Mouse (Mus musculus): ENCODE data around the gene Crcp. TPM values are rescaled to one million over a fixed set of nuclear protein-coding genes. Genes with fewer than 3 reads are reported as not detected.
"Not testable (repeated sequence)": the region's sequence is repeated elsewhere in the genome, so short reads cannot be mapped to it uniquely, and the experiment has no call there.

Crcp gene
- total RNA-seq, 1 experiment from 2014 or later: 24.9 TPM

GRCm38 (mm10) chr5:130022366-130022765 is 6.7 kb upstream of the Crcp start:
- no peak for ATAC-seq (ENCODE audit: extremely low read depth, insufficient number of reproducible peaks, low FRiP score, poor library complexity, severe bottlenecking)

- no peak for ATAC-seq (ENCODE audit: extremely low read depth, insufficient number of reproducible peaks, low FRiP score, poor library complexity, severe bottlenecking)
These were observed 5.9 kb upstream of the Crcp start for GRCm38 (mm10) chr5:130023067-130023766.

GRCm38 (mm10) chr5:130023767-130024539 is 5.1 kb upstream of the Crcp start:
- peak; percentile 79 for ATAC-seq (ENCODE audit: extremely low read depth, insufficient number of reproducible peaks, low FRiP score, poor library complexity, severe bottlenecking)

- ATAC-seq (ENCODE audit: extremely low read depth, insufficient number of reproducible peaks, low FRiP score, poor library complexity, severe bottlenecking): no peak
These were observed 2.0 kb upstream of the Crcp start for GRCm38 (mm10) chr5:130027134-130027533.

- no peak for ATAC-seq (ENCODE audit: extremely low read depth, insufficient number of reproducible peaks, low FRiP score, poor library complexity, severe bottlenecking)
These were observed 1.4 kb upstream of the Crcp start for GRCm38 (mm10) chr5:130027696-130028095.

- no peak for ATAC-seq (ENCODE audit: extremely low read depth, insufficient number of reproducible peaks, low FRiP score, poor library complexity, severe bottlenecking)
These were observed 2.6 kb downstream of the Crcp start for GRCm38 (mm10) chr5:130031410-130032390.

GRCm38 (mm10) chr5:130033869-130034268 is 4.8 kb downstream of the Crcp start:
- no peak for ATAC-seq (ENCODE audit: extremely low read depth, insufficient number of reproducible peaks, low FRiP score, poor library complexity, severe bottlenecking)

GRCm38 (mm10) chr5:130036300-130036699 is 7.2 kb downstream of the Crcp start:
- ATAC-seq (ENCODE audit: extremely low read depth, insufficient number of reproducible peaks, low FRiP score, poor library complexity, severe bottlenecking): not testable (repeated sequence)

- peak; percentile 44; the same call in 1 of the 2 replicates for ATAC-seq (ENCODE audit: extremely low read depth, insufficient number of reproducible peaks, low FRiP score, poor library complexity, severe bottlenecking)
These were observed 8.8 kb downstream of the Crcp start for GRCm38 (mm10) chr5:130037752-130038455.

GRCm38 (mm10) chr5:130040797-130041196 is 11.7 kb downstream of the Crcp start:
- ATAC-seq (ENCODE audit: extremely low read depth, insufficient number of reproducible peaks, low FRiP score, poor library complexity, severe bottlenecking): no peak

GRCm38 (mm10) chr5:130041262-130041661 is 12.2 kb downstream of the Crcp start:
- ATAC-seq (ENCODE audit: extremely low read depth, insufficient number of reproducible peaks, low FRiP score, poor library complexity, severe bottlenecking): no peak

- no peak for ATAC-seq (ENCODE audit: extremely low read depth, insufficient number of reproducible peaks, low FRiP score, poor library complexity, severe bottlenecking)
These were observed 14.7 kb downstream of the Crcp start for GRCm38 (mm10) chr5:130043741-130044140.

GRCm38 (mm10) chr5:130044201-130044695 is 15.2 kb downstream of the Crcp start:
- ATAC-seq (ENCODE audit: extremely low read depth, insufficient number of reproducible peaks, low FRiP score, poor library complexity, severe bottlenecking): peak; percentile 39; the same call in 1 of the 2 replicates

GRCm38 (mm10) chr5:130046100-130046499 is 17.0 kb downstream of the Crcp start:
- no peak for ATAC-seq (ENCODE audit: extremely low read depth, insufficient number of reproducible peaks, low FRiP score, poor library complexity, severe bottlenecking)

- ATAC-seq (ENCODE audit: extremely low read depth, insufficient number of reproducible peaks, low FRiP score, poor library complexity, severe bottlenecking): no peak
These were observed 17.5 kb downstream of the Crcp start for GRCm38 (mm10) chr5:130046589-130046988.

GRCm38 (mm10) chr5:130047013-130047412 is 17.9 kb downstream of the Crcp start:
- ATAC-seq (ENCODE audit: extremely low read depth, insufficient number of reproducible peaks, low FRiP score, poor library complexity, severe bottlenecking): no peak

- ATAC-seq (ENCODE audit: extremely low read depth, insufficient number of reproducible peaks, low FRiP score, poor library complexity, severe bottlenecking): no peak
These were observed 19.9 kb downstream of the Crcp start for GRCm38 (mm10) chr5:130048786-130049520.

- ATAC-seq (ENCODE audit: extremely low read depth, insufficient number of reproducible peaks, low FRiP score, poor library complexity, severe bottlenecking): no peak
These were observed 21.3 kb downstream of the Crcp start for GRCm38 (mm10) chr5:130050416-130050815.

Data from neutrophil, adult 5-6 weeks (primary cell).